Mouse (Mus musculus) kidney, adult 2 months (tissue): ENCODE data around the gene Nwd1.

Experiments
- CTCF ChIP-seq: fragments of 200-500 bp; conservative IDR thresholded peaks from 2 replicates; pipeline ENCODE4 v1.5.1; 2011; ENCODE audit warnings: low read depth, mild to moderate bottlenecking, control low read depth, low read length, moderate library complexity, mixed read lengths; ENCODE audit not compliant: insufficient read depth, insufficient read length
- POLR2A ChIP-seq: fragments of 200-500 bp; IDR thresholded peaks from one replicate; pipeline ENCODE4 v1.6.1; 2011; ENCODE audit warnings: low read depth, low read length, control low read depth

DNA sequence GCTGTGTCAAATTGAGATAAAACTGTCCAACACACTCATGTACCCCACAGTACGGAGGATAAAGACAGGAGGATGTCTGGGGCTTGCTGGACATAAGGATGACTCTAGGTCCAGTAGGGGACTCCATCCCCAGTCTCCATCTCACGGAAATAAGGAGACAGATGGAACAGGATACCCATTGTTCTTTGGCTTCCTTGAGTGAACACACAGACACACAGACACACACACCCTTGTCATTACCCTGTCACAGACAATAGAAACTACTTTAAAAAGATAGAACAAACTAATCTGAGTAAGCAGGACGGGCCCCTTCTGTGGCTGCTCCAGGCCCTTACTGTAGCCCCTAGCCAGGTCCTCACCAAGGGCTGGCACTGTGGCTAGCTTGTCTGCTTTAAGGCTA is 105.8 kb downstream of the Nwd1 start:
- TF ChIP-seq CTCF = no peak
- no peak for TF ChIP-seq POLR2A
